Mouse (Mus musculus) brown adipose tissue, adult 24 weeks (tissue): ENCODE data around the gene Slc26a1. TPM values are rescaled to one million over a fixed set of nuclear protein-coding genes. Genes with fewer than 3 reads are reported as not detected.

Experiments used
- H3K27ac ChIP-seq: fragments of 200-500 bp; replicated peaks from 2 replicates; pipeline ENCODE4 v1.5.1; 2012; ENCODE audit warnings: low read depth, mild to moderate bottlenecking, low read length
- H3K4me1 ChIP-seq: fragments of 200-500 bp; 2 replicates; pipeline ENCODE4 v1.6.1; 2012; ENCODE audit warnings: low read length, mixed read lengths; ENCODE audit not compliant: control insufficient read depth, insufficient read depth, insufficient read length
- H3K4me3 ChIP-seq: fragments of 200-500 bp; 2 replicates; pipeline ENCODE4 v1.5.1; 2012; ENCODE audit warnings: low read depth, mild to moderate bottlenecking, low read length, moderate library complexity; ENCODE audit not compliant: insufficient read depth
- polyA plus RNA-seq: library from polyadenylated mRNA; stranded (reverse); fragments of >200 nt; gene quantifications from 2 replicates; pipeline ENCODE4 v1.2.4, GENCODE M21; 2012; ENCODE audit not compliant: missing spikeins, insufficient read depth, insufficient read length

Slc26a1 gene
- polyA plus RNA-seq, 1 experiment, result not detected

DNA sequence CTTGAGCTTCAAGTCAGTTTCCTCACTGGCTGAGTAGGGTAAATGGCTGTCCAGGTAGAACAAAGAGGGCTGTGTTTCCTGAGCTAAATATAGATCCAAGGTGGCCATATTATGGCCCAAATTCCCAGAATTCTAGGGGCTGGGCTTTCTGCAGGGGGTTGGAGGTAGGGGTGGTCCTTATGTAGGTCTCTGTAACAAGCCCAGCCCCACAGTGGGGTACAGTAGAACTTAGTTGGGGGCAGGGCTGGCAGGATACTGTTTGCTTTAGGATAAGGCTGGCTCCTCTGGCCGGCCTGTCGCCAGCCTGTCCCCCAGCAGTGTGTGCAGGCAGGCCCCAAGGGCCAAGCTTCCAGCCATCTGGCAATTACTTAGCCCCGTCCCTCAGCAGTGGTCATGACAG is 25.0 kb upstream of the Slc26a1 start:
- peaks cover 30% of the 10 kb centered on the region for H3K4me1 ChIP-seq
- H3K4me3 ChIP-seq, result no peak overlapping the region
- H3K27ac ChIP-seq, result no peak overlapping the region

DNA sequence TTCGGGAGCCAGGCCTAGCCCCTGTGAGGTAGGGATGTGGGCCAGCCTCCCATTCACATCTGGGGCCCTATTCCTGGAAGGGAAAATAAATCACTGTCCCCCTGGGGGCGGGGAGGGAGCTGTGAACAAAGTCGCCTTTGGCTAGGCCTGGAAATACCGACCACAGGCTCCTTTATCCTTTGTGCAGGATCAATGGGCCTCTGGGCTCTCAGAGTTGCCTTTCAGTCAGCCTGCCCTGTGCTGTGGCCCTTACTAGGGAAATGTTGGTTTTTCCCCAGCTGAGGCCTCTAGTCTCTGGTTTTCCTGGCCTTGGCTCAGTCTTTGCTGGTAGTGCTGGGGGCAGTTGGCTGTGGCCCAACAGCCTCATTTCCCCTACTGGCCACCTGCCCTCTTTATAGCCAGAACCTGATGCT is 22.0 kb upstream of the Slc26a1 start:
- Histone ChIP-seq H3K4me3 (no peak overlapping the region), H3K4me1 (peaks cover 35% of the 10 kb centered on the region), H3K27ac (peak overlapping the region; percentile 77)

GRCm38 (mm10) chr5:108696542-108696941 is 21.2 kb upstream of the Slc26a1 start:
- Histone ChIP-seq H3K4me3 (no peak overlapping the region), H3K4me1 (peaks cover 35% of the 10 kb centered on the region), H3K27ac (peak overlapping the region; percentile 90)

DNA sequence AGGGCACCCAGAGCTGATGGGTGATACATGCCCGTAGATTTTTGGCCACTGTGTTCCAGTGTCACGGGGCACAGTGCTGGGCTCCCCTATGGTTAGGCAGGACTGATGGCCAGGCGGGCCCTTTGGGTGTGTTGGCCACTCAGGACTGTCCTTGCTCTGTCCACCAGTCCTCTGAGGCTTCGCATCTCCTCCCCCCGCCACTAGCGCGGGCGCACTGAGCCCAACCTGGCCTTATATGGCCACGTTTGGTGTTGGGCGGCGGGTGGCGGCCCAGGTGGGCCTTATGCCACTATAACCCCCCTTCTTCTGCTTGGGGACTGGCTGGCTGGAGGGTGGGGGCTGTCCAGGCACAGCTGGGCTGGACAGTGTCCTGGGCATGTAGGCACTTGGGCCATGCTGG is 20.5 kb upstream of the Slc26a1 start:
- peaks cover 35% of the 10 kb centered on the region for H3K4me1 ChIP-seq
- H3K4me3 ChIP-seq, result peak overlapping the region; percentile 92; the same call in 1 of the 2 replicates
- H3K27ac ChIP-seq, result peak overlapping the region; percentile 90

DNA sequence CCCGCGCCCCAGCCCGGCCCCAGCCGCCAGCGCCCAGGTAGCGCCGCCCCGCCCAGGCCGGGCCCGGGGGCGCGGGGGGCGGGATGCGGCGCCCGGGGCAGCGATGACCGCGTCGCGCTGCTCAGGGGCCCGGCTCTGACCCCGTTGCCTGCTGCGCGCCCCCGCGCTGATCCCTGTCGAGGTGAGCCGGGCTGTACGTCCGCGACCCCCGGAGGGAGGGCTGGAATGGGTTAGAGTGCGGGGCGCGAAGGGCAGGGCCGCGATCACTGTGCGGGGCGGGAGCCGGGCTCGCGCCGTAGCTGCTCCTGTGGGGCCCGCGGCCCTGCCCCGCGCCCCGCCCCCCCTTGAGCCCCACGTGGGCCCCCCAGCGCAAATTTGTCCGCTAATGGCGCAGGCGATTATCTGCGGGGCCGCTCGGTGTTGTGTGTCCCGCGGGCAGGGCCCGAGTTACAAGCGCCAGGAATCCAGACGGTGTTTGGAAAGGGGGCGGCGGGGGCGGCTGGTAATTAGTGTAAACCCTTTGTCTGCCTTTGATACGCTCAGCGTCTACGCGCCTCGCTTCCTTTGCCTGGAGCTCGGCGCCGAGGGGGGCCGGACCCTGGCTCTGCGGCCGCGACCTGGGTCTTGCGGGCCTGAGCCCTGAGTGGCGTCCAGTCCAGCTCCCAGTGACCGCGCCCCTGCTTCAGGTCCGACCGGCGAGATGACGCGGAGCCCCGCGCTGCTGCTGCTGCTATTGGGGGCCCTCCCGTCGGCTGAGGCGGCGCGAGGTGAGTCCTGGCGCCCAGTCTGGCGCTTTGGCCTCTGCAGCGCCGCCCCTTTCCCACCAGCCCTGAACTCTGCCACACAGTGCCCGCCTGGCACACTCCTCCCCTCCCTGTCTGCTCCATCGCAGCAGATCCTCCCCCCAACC is 19.2 kb upstream of the Slc26a1 start:
- Histone ChIP-seq H3K4me3 (peak overlapping the region; percentile 92), H3K27ac (peak overlapping the region; percentile 86), H3K4me1 (peaks cover 32% of the 10 kb centered on the region)

DNA sequence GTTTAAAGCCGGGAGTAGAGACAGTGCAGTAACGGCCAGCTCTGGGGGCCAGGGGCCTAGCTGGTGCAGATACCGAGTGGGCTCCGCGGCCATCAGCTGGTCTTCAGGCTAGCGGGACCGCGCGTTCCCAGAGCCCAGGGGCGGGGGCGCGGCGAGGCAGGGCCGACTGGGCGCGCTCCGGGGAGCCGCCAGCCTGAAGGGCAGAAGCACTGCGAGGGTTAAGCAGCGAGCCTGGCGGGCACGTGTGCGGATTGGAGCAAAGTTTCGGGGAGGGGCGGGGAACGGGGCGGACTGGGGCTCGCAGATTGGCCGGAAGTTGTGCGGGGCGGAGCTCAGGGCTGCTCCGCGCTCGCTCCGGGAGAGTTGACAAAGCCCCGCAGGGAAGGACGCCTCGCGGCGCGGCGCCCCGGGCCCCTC is 18.5 kb upstream of the Slc26a1 start:
- Histone ChIP-seq H3K27ac (no peak overlapping the region), H3K4me1 (peaks cover 25% of the 10 kb centered on the region), H3K4me3 (peak overlapping the region; percentile 94)

GRCm38 (mm10) chr5:108692271-108692670 is 16.9 kb upstream of the Slc26a1 start, which contains the start of gene Fgfrl1:
TSS of gene Fgfrl1 (plus strand) at chr5:108692382.
- peak within 1 kb of the TSS; percentile 55 for H3K4me3 ChIP-seq
- H3K27ac ChIP-seq, result no peak within 1 kb of the TSS
- peaks cover 13% of the 10 kb centered on the region for H3K4me1 ChIP-seq

DNA sequence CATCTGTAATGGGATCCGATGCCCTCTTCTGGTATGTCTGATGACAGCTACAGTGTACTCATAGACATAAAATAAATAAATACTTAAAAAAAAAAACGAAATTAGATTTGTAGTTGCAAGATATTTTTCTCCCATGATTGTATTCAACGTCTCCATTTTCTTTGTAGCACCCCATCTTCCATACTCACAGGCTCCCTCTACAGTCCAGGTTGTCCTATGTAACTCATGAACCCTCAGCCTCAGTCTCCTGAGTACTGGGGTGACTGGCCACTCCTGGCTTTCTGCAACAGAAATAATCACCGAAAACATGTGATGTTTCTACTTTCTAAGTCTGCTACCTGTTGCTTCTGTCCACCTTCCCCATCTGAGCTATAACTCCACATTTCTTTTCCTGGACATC is 15.8 kb upstream of the Slc26a1 start:
- Histone ChIP-seq H3K4me1 (peaks cover 5% of the 10 kb centered on the region; the same call in 1 of the 2 replicates), H3K27ac (no peak overlapping the region), H3K4me3 (no peak overlapping the region)

- Histone ChIP-seq H3K4me1 (peaks cover 5% of the 10 kb centered on the region; the same call in 1 of the 2 replicates), H3K4me3 (no peak overlapping the region), H3K27ac (no peak overlapping the region)
Observed at GRCm38 (mm10) chr5:108689091-108689490, 13.7 kb upstream of the Slc26a1 start.

DNA sequence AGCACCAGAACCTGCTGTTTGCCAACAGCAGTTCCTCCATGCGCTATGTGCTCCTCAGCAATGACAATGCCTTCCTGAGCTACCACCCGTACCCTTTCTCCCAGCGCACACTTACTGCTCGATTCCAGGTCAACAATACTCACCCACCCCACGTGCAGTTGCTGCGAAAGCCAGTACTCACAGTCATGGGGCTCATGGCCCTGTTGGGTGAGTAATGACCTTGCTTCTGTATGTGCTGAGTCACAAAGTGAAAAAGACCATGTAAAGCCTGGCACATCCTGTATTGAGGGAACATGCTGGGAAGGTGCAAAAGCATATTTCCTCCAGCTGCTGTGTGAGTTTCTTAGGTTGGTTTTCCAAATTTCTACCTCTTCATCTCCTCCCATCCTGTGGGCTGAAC is 5.5 kb upstream of the Slc26a1 start:
- peaks cover 9% of the 10 kb centered on the region; the same call in 1 of the 2 replicates for H3K4me1 ChIP-seq
- H3K27ac ChIP-seq, result no peak overlapping the region
- no peak overlapping the region for H3K4me3 ChIP-seq

DNA sequence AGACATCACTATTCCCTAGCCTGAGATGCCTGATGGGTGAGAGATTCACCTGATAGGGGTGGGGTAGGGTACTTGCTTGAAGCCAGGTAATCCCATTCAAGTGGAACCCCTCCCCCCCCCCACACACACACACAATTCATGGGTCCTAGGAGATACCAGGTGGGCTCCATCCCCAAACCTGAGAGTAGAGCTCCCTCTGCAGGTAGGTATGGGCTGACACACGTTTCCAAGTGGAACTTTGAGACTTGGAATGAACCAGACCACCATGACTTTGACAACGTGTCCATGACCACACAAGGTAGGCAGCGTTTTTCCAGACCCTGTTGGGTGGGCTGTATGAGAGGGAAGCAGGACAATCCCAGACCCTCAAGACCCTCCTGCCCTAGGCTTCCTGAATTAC is 4.5 kb upstream of the Slc26a1 start:
- H3K4me3 ChIP-seq, result no peak overlapping the region
- H3K4me1 ChIP-seq, result peaks cover 9% of the 10 kb centered on the region; the same call in 1 of the 2 replicates
- H3K27ac ChIP-seq, result no peak overlapping the region

- Histone ChIP-seq H3K4me3 (no peak overlapping the region), H3K4me1 (peaks cover 9% of the 10 kb centered on the region; the same call in 1 of the 2 replicates), H3K27ac (no peak overlapping the region)
Observed at GRCm38 (mm10) chr5:108678296-108678854, 3.0 kb upstream of the Slc26a1 start.

- H3K27ac ChIP-seq, result no peak overlapping the region
- H3K4me3 ChIP-seq, result 0 out of 2 replicates have a peak overlapping the region, but pooled peaks have one; percentile 26
- peaks cover 9% of the 10 kb centered on the region; the same call in 1 of the 2 replicates for H3K4me1 ChIP-seq
Observed at GRCm38 (mm10) chr5:108677605-108678295, 2.4 kb upstream of the Slc26a1 start.

GRCm38 (mm10) chr5:108676772-108677498 is 1.6 kb upstream of the Slc26a1 start:
- H3K27ac ChIP-seq, result no peak overlapping the region
- no peak overlapping the region for H3K4me3 ChIP-seq
- peaks cover 9% of the 10 kb centered on the region; the same call in 1 of the 2 replicates for H3K4me1 ChIP-seq
